Mouse (Mus musculus) CH12.LX (cell line): ENCODE results near the gene 6030468B19Rik.

Experiments used
- CHD1 ChIP-seq: IDR thresholded peaks from 2 replicates; pipeline ENCODE4 v1.6.1; 2012; ENCODE audit warnings: low read depth, low read length, improper control_type of control experiment, inconsistent platforms
- CHD2 ChIP-seq: IDR thresholded peaks from 2 replicates; pipeline ENCODE4 v1.6.1; 2011; ENCODE audit warnings: low read length, improper control_type of control experiment
- CTCF ChIP-seq, 2 experiments: IDR thresholded peaks in 1 of 2; conservative IDR thresholded peaks in 1 of 2; 2 replicates each; pipeline ENCODE4 v1.5.1; 2011 to 2012; ENCODE audit warnings: low read depth in 2 of 2, low read length in 2 of 2, improper control_type of control experiment in 1 of 2, inconsistent platforms in 1 of 2, mild to moderate bottlenecking in 1 of 2, moderate library complexity in 1 of 2
- ELF1 ChIP-seq: IDR thresholded peaks from 2 replicates; pipeline ENCODE4 v1.6.1; 2014; ENCODE audit warnings: low read depth, mild to moderate bottlenecking, inconsistent platforms, low read length, improper control_type of control experiment
- EP300 ChIP-seq: IDR thresholded peaks from 2 replicates; pipeline ENCODE4 v1.6.1; 2011; ENCODE audit warnings: low read length, improper control_type of control experiment
- GABPA ChIP-seq: IDR thresholded peaks from 2 replicates; pipeline ENCODE4 v1.6.1; 2012; ENCODE audit warnings: low read depth, low read length, improper control_type of control experiment, inconsistent platforms; ENCODE audit not compliant: insufficient replicate concordance
- HCFC1 ChIP-seq: IDR thresholded peaks from 2 replicates; pipeline ENCODE4 v1.6.1; 2012; ENCODE audit warnings: low read depth, mild to moderate bottlenecking, inconsistent platforms, low read length, improper control_type of control experiment
- JUND ChIP-seq: conservative IDR thresholded peaks from 2 replicates; pipeline ENCODE4 v1.6.1; 2011; ENCODE audit warnings: low read depth, low read length, improper control_type of control experiment
- MAX ChIP-seq: IDR thresholded peaks from 2 replicates; pipeline ENCODE4 v1.6.1; 2011; ENCODE audit warnings: low read length, improper control_type of control experiment
- POLR2A ChIP-seq: IDR thresholded peaks from 2 replicates; pipeline ENCODE4 v1.6.1; 2011; ENCODE audit warnings: low read depth, mild to moderate bottlenecking, improper control_type of control experiment, low read length
- POLR2AphosphoS2 ChIP-seq: IDR thresholded peaks from 2 replicates; pipeline ENCODE4 v1.6.1; 2011; ENCODE audit warnings: low read depth, low read length, improper control_type of control experiment
- SIN3A ChIP-seq: IDR thresholded peaks from 2 replicates; pipeline ENCODE4 v1.6.1; 2012; ENCODE audit warnings: low read length, improper control_type of control experiment, inconsistent platforms
- SMC3 ChIP-seq: IDR thresholded peaks from 2 replicates; pipeline ENCODE4 v1.6.1; 2011; ENCODE audit warnings: low read depth, low read length, improper control_type of control experiment
- USF1 ChIP-seq: IDR thresholded peaks from 2 replicates; pipeline ENCODE4 v1.6.1; 2014; ENCODE audit warnings: low read depth, mild to moderate bottlenecking, inconsistent platforms, low read length, improper control_type of control experiment

GRCm38 (mm10) chr11:117855360-117855759 lies 57.9 kb downstream of the 6030468B19Rik start:
- TF ChIP-seq JUND: no peak
- TF ChIP-seq USF1: no peak
- TF ChIP-seq EP300: no peak
- no peak for TF ChIP-seq HCFC1
- TF ChIP-seq CTCF (conservative IDR thresholded peaks at IDR 0.05 in 1 of 2, IDR thresholded peaks at IDR 0.05 in 1 of 2; ENCODE audit: low read depth in 2 of 2, low read length in 2 of 2): no peak
- TF ChIP-seq MAX: no peak
- no peak for TF ChIP-seq POLR2A
- no peak for TF ChIP-seq SMC3
- TF ChIP-seq CHD1: no peak
- TF ChIP-seq POLR2AphosphoS2: no peak
- TF ChIP-seq GABPA: no peak
- TF ChIP-seq SIN3A: no peak
- TF ChIP-seq CHD2: no peak
- no peak for TF ChIP-seq ELF1
